Mouse (Mus musculus) heart, postnatal 14 days (tissue): ENCODE measurements around the gene Pianp. TPM values are rescaled to one million over a fixed set of nuclear protein-coding genes. Genes with fewer than 3 reads are reported as not detected.

ENCODE experiments used
- DNase-seq, 2 experiments: peaks; one replicate each; pipeline ENCODE4 v3.0.0; 2021 to 2022
- intact Hi-C: fragments of 180-260 bp; cut with DNase I; formaldehyde crosslinking; loops from one replicate; pipeline ENCODE4 v1.15.1; 2025
- total RNA-seq, 2 experiments: library from RNA; stranded (reverse); gene quantifications; 2 replicates each; pipeline ENCODE4 v1.2.3; 2021

Pianp gene
- total RNA-seq, 2 experiments from 2014 or later: 0.60 to 0.66 TPM

DNA sequence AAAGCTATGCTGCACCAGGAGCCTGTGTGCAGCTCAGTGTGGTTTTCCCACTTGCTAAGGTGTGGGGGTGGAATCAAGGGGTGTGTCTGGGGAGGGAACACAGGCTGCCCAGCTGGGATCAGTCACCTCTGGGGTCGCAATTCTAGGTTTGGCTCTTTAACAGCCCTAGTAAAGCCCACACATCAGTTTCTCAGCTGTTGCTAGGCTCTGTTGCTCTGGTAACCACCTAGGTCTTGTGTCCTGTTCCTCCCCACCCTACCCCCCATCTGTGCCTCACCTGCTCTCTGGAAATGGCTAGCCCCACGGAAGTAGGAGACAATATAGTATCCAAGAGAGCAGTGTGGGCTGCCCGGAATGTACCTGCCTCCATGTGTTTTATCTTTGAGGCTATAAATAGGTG is 7.2 kb downstream of the Pianp start:
- intact Hi-C loops: no loop called here
- no peak for DNase-seq

DNA sequence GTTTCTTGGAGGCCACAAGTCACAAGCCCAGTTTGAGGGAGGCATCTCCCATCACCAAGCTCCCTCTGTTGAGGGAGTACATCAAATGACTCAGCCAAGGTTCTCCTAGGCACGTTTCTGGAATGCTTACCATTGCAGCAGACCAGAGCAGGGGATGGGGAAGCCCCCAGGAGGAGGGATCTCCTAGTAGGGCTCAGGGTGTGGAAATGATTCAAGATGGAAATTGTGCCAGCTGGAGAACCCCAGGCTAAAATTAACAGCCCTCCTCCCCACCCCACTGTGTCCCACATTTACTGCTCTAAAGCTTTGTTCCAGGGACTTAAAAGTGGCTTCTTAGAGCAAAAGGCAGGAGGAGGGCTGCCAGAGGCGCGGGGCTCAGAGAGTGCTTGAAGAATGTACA is 8.6 kb downstream of the Pianp start:
- intact Hi-C loops: loop anchor here (5.0 kb wide), 1 partner anchor 307 kb away; the partner anchor contains the start of gene Ltbr
- no peak for DNase-seq

DNA sequence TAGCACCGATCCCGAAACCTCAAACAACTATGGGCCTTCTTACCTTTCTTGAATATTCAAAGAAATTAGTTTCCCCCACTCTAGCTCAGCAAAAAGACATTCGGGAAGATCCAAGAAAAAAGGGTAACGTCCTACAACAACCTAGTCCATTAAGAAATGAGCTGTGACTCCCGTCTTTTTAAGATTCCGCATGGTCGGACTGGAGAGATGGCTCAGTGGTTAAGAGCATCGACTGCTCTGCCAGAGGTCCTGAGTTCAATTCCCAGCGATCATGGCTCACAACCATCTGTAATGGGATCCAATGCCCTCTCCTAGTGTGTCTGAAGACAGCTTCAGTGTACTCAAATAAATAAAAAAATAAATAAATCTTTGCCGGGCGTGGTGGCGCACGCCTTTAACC is 11.6 kb downstream of the Pianp start:
- intact Hi-C loops: loop anchor here (2.0 to 5.0 kb wide), 3 partner anchors 31 to 304 kb away; partner anchors contain the start of genes Cops7a, Ing4 and Ltbr

GRCm38 (mm10) chr6:125008586-125009128 is 12.2 kb downstream of the Pianp start:
- intact Hi-C loops: loop anchor here (2.0 to 5.0 kb wide), 3 partner anchors 30 to 304 kb away; partner anchors contain the start of genes Cops7a, Ing4 and Ltbr
- peak; percentile 94 to 97 for DNase-seq

More for the DNA sequence above, 11.6 kb downstream of the Pianp start:
- no peak for DNase-seq

- intact Hi-C loops: loop anchor here (2.0 to 5.0 kb wide), 3 partner anchors 30 to 303 kb away; partner anchors contain the start of genes Cops7a, Ing4 and Ltbr
- DNase-seq: no peak
Observed at GRCm38 (mm10) chr6:125009129-125009180, 12.5 kb downstream of the Pianp start, which contains the start of gene Zfp384. TSS of gene Zfp384 (plus strand) at chr6:125009145.

DNA sequence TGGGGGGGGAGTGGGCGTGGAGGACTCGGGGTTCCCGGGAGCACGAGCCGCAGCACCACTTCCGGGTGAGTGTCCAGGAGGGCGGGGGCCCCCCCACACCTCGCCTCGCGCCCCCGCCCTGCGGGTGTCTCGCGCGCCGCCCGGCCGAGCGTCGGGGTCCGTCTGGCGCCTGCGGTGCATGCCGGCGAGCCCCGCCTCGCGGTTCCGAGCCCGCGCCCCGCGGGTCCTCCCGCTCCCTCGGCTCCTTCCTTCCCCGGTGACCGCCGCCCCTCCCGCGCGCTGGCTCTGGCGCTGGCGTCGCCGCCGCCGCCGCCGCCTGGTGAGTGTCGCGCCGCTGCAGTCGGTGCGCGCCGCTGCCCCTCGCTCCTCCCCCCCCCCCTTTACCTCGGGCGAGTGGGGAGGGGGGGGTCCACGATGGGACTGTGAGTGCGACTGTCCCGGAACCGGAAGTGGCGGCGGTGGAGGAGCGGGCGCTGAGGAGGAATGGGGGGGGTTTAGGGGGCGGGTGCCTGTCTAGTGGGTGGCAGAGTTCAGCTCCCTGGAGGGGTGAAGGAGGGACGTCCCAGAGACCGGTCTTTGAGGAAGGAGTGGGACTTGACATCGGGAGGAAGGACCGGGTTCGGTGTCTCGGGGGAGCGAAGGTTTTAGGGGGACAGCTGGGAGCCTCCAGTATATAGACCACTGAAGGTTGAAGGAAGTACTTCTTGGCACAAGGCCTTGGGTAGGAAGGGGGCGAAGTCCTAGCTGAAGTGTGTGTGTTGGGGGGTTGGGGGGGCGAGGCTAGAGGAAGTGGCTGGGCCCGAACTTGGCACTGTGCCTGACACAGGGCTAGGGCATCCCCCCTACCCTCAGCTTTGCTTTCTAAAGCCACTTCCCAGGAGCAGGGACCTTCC is 12.9 kb downstream of the Pianp start:
- DNase-seq: peak; percentile 83 to 85
- intact Hi-C loops: loop anchor here (2.0 to 10.0 kb wide), 5 partner anchors 29 to 303 kb away; partner anchors contain the start of genes Cops7a, Emg1, Ing4 and Ltbr

- intact Hi-C loops: loop anchor here (10.0 kb wide), 1 partner anchor 303 kb away; the partner anchor contains the start of genes Emg1 and Phb2
- DNase-seq: no peak
Observed at GRCm38 (mm10) chr6:125017682-125018081, 21.2 kb downstream of the Pianp start.

DNA sequence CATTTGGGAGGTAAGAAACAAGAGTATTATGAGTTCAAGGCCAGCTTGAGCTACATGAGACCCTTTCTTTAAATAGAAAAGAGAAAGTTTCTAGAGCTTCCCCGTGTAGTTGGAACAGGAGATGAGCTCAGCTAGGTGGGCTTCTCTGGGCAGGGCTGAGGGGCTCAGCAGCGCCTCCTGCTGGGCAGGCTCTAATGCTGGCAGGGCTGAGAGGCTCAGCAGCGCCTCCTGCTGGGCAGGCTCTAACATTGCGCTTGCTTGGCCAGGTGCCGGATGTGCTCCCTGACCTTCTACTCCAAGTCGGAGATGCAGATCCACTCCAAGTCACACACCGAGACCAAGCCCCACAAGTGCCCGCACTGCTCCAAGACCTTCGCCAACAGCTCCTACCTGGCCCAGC is 34.0 kb downstream of the Pianp start:
- intact Hi-C loops: loop anchor here (5.0 kb wide), 1 partner anchor 128 kb away; no protein-coding TSS in a partner anchor
- peak; percentile 64 to 77 for DNase-seq

GRCm38 (mm10) chr6:125031604-125032003 is 35.1 kb downstream of the Pianp start:
- intact Hi-C loops: loop anchor here (5.0 kb wide), 1 partner anchor 129 kb away; no protein-coding TSS in a partner anchor

GRCm38 (mm10) chr6:125038666-125039065 is 42.2 kb downstream of the Pianp start:
- intact Hi-C loops: loop anchor here (2.0 to 5.0 kb wide), 2 partner anchors 30 to 121 kb away; partner anchors contain the start of gene Zfp384
- DNase-seq: no peak

More at GRCm38 (mm10) chr6:125031604-125032003, 35.1 kb downstream of the Pianp start:
- no peak for DNase-seq

GRCm38 (mm10) chr6:125039131-125039530 is 42.6 kb downstream of the Pianp start:
- no peak for DNase-seq
- intact Hi-C loops: loop anchor here (2.0 to 5.0 kb wide), 2 partner anchors 30 to 122 kb away; partner anchors contain the start of gene Zfp384

DNA sequence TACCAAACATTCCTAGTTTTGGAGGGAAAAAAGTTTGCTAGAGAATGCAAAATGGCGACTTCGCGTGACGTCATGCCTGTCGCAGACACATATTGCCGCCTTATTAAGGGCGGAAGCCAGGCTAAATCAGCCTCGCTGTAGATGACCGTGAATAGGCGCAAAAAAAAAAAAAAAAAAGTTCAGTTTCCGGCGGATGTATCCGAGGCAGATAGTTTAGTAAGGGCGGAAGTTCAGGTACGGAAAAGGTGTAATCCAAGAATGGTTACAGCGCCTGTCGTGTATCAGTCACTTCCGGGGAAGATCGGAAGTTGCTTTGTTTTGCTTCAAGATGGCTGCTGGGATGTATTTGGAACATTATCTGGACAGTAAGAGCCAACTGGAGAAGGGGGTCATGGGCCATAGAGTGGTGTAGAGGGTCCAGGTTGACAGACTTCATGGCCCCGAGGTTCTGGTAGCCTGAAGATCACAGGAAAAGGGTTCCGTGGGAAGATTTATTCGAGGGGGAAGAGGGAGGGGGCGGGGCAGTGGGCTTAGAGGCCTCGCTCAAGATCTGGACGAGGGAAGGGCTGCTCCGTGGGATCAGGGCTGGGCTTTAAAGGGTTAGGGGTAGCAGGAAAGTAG is 43.1 kb downstream of the Pianp start, which contains the start of gene Ing4:
Gene Ing4, plus strand, starts transcription at position 228 of the 621 bp plus-strand sequence.
- intact Hi-C loops: loop anchor here (2.0 to 5.0 kb wide), 2 partner anchors 31 to 122 kb away; partner anchors contain the start of gene Zfp384
- DNase-seq: peak; percentile 86 to 91

- intact Hi-C loops: no loop called here
- no peak for DNase-seq
Observed at GRCm38 (mm10) chr6:125040221-125040620, 43.7 kb downstream of the Pianp start.

DNA sequence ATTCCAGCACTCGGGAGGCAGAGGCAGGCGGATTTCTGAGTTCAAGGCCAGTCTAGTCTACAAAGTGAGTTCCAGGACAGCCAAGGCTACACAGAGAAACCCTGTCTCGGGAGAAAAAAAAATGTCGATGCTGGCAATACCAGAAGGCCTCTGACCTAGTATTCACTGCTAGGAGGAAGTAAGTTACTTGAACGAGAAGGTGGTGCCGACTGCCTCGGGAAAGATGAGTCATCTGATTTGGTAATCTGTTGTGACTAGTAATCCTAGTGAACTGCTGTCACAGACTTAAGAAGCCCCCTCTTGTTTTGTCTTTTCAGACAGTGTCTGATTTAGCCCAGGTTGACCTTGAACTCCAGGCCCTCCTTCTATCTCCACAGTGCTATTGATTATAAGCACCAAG is 44.6 kb downstream of the Pianp start:
- DNase-seq: no peak
- intact Hi-C loops: no loop called here

DNA sequence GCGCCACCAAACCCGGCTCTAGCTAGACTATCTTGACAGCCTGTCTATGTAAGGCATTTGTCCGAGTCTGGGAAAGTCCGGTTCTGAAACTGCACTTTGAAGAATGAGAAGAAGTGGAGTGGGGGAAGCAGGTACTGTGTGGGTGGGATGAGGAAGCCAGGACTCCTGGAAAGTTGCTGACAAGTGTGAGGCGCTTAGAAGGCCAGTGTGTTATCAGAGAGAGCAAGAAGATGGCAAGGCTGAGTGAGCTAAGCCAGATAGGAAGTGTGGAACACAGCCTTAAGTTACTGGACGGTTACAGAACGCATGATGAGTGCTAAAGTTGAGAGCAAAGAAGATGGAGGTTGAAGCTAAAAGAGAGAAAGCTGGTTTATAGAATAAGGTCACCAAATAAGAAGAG is 45.6 kb downstream of the Pianp start:
- intact Hi-C loops: no loop called here

GRCm38 (mm10) chr6:125046691-125047090 is 50.2 kb downstream of the Pianp start:
- peak; percentile 85 to 90 for DNase-seq
- intact Hi-C loops: loop anchor here (1.0 to 5.0 kb wide), 2 partner anchors 36 to 226 kb away; no protein-coding TSS in a partner anchor

More for the DNA sequence above, 45.6 kb downstream of the Pianp start:
- DNase-seq: no peak

- intact Hi-C loops: loop anchor here (5.0 kb wide), 1 partner anchor 223 kb away; no protein-coding TSS in a partner anchor
- no peak for DNase-seq
Observed at GRCm38 (mm10) chr6:125049678-125050077, 53.2 kb downstream of the Pianp start, which contains the start of gene Acrbp. TSS of gene Acrbp (plus strand) at chr6:125049689.

DNA sequence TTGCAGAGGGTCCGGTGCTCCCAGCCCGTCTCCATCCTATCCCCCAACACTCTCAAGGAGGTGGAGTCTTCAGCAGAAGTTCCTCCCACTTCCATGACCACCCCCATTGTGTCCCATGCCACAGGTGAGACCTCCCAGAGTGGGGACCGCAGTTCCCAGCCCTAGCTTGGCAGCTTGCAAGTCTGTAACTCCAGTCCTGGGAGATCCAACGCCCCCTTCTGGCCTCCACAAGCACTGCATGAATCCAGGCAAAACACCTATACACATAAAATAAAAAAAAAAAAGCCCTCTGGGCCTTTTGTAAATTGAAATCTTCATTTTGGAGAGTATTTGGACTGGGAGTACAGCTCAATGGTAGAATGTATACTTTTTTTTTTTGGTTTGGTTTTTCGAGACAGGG is 54.7 kb downstream of the Pianp start:
- intact Hi-C loops: no loop called here
- no peak for DNase-seq
